Mouse (Mus musculus) cerebellum, adult 2 months (tissue): ENCODE results near the gene Nppa.

Experiments
- CTCF ChIP-seq: fragments of 200-500 bp; IDR thresholded peaks from 2 replicates; pipeline ENCODE4 v1.5.1; 2011; ENCODE audit warnings: low read depth, mild to moderate bottlenecking, control low read depth, low read length, moderate library complexity, borderline replicate concordance; ENCODE audit not compliant: insufficient read depth
- POLR2A ChIP-seq: fragments of 200-500 bp; IDR thresholded peaks from 2 replicates; pipeline ENCODE4 v1.6.1; 2011; ENCODE audit warnings: low read length, control low read depth, borderline replicate concordance; ENCODE audit not compliant: insufficient read depth

- TF ChIP-seq CTCF (no peak), POLR2A (no peak)
Measured at GRCm38 (mm10) chr4:147995311-147995710, 5.2 kb upstream of the Nppa start.
